Mouse (Mus musculus): ENCODE measurements at regions not wholly inside any gene's neighbourhood (a gene's known extent, or its start where the extent isn't known, plus 50 kb on each side); places are given as distances from the start of the nearest gene placed in this dataset.
"Not testable (repeated sequence)": the region's sequence is repeated elsewhere in the genome, so short reads cannot be mapped to it uniquely, and the experiment has no call there.

DNA sequence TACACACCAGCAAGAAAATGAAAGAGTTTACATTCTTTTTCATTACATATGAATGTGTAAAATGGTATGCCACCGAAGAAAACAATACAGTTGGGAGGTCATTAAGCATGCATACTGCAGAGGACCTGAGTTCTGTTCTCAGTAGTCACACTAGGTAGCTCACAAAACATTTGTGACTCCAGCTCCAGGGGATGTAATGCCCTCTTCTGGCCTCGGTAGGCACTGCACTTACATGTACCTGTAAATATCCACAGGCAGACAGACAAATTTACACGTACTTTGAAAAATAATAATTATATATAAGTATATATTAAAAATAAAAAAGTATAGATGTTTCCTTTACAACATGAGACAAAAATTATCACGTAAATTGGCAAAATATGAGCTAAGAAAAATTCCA is 342.3 kb upstream of the Gm28363 start:
- no peak for DNase-seq (ENCODE audit: low spot score in 2 of 2)
- intact Hi-C loops (cut with DNase I): no loop called here

GRCm38 (mm10) chr1:117356418-117357194 is 340.3 kb upstream of the Gm28363 start:
- intact Hi-C loops (cut with DNase I): no loop called here
- no peak for DNase-seq (ENCODE audit: low spot score in 2 of 2)

DNA sequence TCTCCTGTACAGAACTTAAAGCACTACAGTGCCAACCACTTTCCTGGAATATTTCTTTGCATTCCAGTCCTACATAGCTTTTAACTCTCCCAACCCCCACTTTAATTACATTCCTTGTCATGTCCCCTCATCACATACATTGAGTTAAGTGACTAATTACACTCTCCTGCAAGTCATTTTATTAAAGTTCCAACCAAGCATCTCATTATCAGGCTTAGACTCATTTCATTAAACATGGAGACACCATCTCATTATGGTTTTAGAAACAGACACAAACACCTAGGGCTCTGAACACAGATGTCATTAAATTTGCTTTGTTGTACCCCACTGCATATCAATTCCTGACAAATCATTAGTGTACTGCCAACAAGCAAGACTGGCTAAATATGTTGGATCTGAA is 332.9 kb upstream of the Gm28363 start:
- intact Hi-C loops (cut with DNase I): no loop called here

GRCm38 (mm10) chr1:117412349-117412748 is 284.6 kb upstream of the Gm28363 start:
- intact Hi-C loops (cut with DNase I): no loop called here
- DNase-seq (ENCODE audit: low spot score in 2 of 2): no peak

More for the DNA sequence above, 332.9 kb upstream of the Gm28363 start:
- no peak for DNase-seq (ENCODE audit: low spot score in 2 of 2)

DNA sequence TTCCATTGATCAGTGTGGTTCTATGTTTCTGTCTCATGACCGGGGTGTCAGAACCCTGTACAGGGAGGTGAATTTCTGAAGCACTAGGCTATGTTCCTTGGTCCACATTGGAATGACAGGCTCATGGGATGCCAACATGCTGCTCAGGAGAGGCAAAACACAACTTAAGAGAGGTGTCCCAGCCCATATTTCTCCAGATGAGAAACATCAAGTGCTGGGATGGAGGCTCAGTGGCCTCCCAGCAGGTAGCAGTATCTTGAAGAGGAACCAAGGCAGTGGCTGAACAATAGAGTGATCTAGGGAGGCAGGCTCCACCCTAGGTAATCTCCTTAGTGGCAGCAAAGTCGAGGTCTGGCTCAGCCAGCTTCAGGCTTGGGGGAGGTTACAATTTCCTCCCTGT is 239.2 kb upstream of the Gm28363 start:
- intact Hi-C loops (cut with DNase I): no loop called here
- no peak for DNase-seq (ENCODE audit: low spot score in 2 of 2)

- intact Hi-C loops (cut with DNase I); DNase-seq (ENCODE audit: low spot score in 2 of 2): not testable (repeated sequence)
These were observed 238.6 kb upstream of the Gm28363 start for GRCm38 (mm10) chr1:117458156-117458850.

DNA sequence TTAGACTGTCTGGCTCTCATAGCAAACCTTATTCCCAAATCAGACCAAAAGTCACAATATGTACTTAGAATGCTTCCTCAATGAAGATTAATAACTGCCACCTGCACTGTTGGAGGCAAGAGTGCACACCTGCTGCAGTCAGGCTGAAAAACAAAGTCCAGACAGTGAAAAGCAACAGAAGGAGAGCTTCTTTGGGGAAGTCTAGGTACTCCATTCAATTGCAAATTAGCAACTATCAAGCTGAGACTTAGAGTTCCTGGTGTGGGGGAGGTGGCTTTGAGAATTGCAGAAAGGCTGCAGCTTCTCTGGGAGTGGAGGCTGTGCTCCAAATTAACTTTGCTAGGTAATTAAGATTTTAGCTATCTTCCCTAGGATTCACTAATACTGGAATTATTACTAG is 237.8 kb upstream of the Gm28363 start:
- intact Hi-C loops (cut with DNase I); DNase-seq (ENCODE audit: low spot score in 2 of 2): not testable (repeated sequence)

DNA sequence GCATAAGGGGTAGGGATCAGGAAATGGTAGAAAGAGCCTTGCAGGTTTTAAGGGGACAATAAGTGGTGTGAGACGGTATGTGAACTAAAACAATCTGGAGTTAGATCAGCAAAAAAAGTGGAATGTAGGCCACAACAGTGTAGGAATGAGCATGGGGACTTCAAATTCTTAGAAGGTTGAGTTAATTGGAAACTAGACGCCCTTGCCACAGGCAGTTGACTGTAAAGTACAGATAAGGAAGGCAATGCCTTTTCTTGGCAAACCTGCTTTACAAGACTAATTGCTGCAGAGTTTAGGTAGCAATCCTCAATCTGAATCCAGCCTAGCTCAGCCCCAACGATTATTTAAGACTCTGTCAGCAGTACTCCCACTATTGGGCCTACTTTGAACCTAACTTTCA is 206.8 kb upstream of the Gm28363 start:
- no peak for DNase-seq (ENCODE audit: low spot score in 2 of 2)
- intact Hi-C loops (cut with DNase I): no loop called here

GRCm38 (mm10) chr1:117497003-117497402 is 199.9 kb upstream of the Gm28363 start:
- no peak for DNase-seq (ENCODE audit: low spot score in 2 of 2)
- intact Hi-C loops (cut with DNase I): no loop called here

- intact Hi-C loops (cut with DNase I): no loop called here
- DNase-seq (ENCODE audit: low spot score in 2 of 2): peak in 1 of 2 experiments; percentile 3
These were observed 177.4 kb upstream of the Gm28363 start for GRCm38 (mm10) chr1:117519498-117520032.
